Mouse (Mus musculus): ENCODE results near the gene Zfp626. TPM values are rescaled to one million over a fixed set of nuclear protein-coding genes. Genes with fewer than 3 reads are reported as not detected.
"Not testable (repeated sequence)": the region's sequence is repeated elsewhere in the genome, so short reads cannot be mapped to it uniquely, and the experiment has no call there.

Gene Zfp626
- total RNA-seq (2021): 1 to 10 TPM; 6.4 to 8.3 TPM

GRCm38 (mm10) chr7:27806896-27807295 is at the start of gene Zfp626:
Gene Zfp626, plus strand, starts transcription at chr7:27807196.
- intact Hi-C loops (cut with DNase I): loop anchor here (10.0 kb wide), 1 partner anchor 62 kb away; no protein-coding TSS in a partner anchor
- DNase-seq (ENCODE audit: extremely low spot score in 1 of 2, low spot score in 2 of 2): not testable (repeated sequence)

- no peak for DNase-seq (ENCODE audit: extremely low spot score in 1 of 2, low spot score in 2 of 2)
- intact Hi-C loops (cut with DNase I): no loop called here
Measured at GRCm38 (mm10) chr7:27765176-27765886, 41.7 kb upstream of the Zfp626 start.

DNA sequence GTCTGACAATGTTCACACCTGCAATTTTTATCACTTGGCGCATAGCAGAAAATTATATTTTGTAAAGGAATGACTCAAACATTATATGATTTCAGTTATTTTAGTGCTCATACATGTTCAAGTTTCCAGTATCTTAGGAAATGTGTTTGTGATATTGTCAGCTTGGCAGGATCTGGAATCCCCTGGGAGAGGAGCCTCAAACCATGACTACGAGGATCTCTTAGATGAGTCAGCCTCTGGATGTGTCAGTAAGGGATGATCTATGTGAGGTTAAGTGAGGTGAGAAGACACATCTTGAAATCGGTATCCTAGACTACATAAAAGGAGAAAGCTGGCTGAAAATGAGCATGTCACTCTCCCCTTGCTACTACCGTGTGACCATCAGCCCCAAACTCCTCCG is 17.7 kb upstream of the Zfp626 start:
- DNase-seq (ENCODE audit: extremely low spot score in 1 of 2, low spot score in 2 of 2): no peak
- intact Hi-C loops (cut with DNase I): no loop called here

- intact Hi-C loops (cut with DNase I); DNase-seq (ENCODE audit: extremely low spot score in 1 of 2, low spot score in 2 of 2): not testable (repeated sequence)
Measured at GRCm38 (mm10) chr7:27793865-27794264, 13.1 kb upstream of the Zfp626 start.

DNA sequence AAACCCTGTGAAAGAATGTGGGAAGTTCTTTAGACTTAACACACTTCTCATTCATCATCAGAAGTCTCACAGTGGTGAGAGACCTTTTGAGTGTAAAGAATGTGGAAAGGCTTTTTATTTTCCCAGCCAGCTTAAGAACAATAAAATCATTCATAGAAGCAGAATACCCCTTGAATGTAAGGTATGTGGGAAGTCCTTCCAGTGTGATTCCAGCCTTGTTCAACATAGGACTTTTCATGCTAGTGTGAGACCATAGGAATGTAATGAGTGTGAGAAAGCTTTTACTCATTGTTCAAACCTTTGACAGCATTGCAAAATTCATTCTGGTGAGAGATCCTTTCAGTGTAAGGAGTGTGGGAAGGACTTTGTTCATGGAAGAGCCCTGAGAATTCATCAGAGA is 12.4 kb upstream of the Zfp626 start:
- intact Hi-C loops (cut with DNase I): no loop called here
- no peak for DNase-seq (ENCODE audit: extremely low spot score in 1 of 2, low spot score in 2 of 2)

- intact Hi-C loops (cut with DNase I): no loop called here
- DNase-seq (ENCODE audit: extremely low spot score in 1 of 2, low spot score in 2 of 2): no peak
Measured at GRCm38 (mm10) chr7:27797906-27798811, 8.8 kb upstream of the Zfp626 start.

DNA sequence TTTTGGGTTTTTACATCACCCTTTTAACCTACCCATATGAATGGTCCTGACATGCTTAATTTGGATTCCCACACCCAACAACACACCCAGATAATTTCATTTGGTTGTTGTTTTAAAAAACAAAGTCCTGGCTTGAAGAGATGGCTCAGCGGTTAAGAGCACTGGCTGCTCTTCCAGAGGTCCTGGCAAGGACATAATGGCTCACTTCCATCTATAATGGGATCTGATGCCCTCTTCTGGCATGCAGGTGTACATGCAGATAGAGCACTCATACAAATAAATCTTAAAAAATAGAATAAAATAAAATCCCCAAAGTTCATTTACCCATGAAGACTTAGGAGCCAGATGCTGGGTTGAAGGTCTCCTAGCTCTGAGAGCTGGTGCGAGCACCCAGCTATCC is 5.9 kb upstream of the Zfp626 start:
- intact Hi-C loops (cut with DNase I): loop anchor here (10.0 kb wide), 1 partner anchor 56 kb away; no protein-coding TSS in a partner anchor

GRCm38 (mm10) chr7:27802986-27803385 is 4.0 kb upstream of the Zfp626 start:
- DNase-seq (ENCODE audit: extremely low spot score in 1 of 2, low spot score in 2 of 2): no peak
- intact Hi-C loops (cut with DNase I): loop anchor here (10.0 kb wide), 1 partner anchor 58 kb away; no protein-coding TSS in a partner anchor

More for the DNA sequence above, 5.9 kb upstream of the Zfp626 start:
- no peak for DNase-seq (ENCODE audit: extremely low spot score in 1 of 2, low spot score in 2 of 2)

GRCm38 (mm10) chr7:27804297-27805030 is 2.5 kb upstream of the Zfp626 start:
- DNase-seq (ENCODE audit: extremely low spot score in 1 of 2, low spot score in 2 of 2): peak; percentile 70 to 86
- intact Hi-C loops (cut with DNase I): loop anchor here (10.0 kb wide), 1 partner anchor 60 kb away; no protein-coding TSS in a partner anchor

DNA sequence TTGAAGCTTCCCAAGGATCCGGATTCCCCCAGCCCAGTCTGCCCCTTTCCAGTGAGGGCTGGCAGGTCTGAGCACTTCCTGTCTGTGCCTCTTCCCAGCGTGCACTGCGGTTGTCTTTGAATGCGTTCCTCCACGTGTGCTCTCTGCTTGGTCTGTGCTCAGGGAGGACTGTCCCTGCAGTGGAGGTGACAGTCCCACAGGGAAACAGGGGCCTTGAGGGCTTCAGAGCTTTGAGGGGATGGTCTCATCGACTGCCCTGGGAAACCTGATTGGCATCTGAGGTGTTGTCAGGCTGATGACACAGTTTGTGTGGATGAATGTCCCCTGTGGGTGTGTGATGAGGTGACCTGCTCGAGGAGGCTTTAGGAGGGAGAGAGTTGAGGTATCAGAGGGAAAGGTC is 309 bp downstream of the Zfp626 start:
- not testable (repeated sequence) for DNase-seq (ENCODE audit: extremely low spot score in 1 of 2, low spot score in 2 of 2)
- intact Hi-C loops (cut with DNase I): loop anchor here (10.0 kb wide), 1 partner anchor 63 kb away; no protein-coding TSS in a partner anchor

DNA sequence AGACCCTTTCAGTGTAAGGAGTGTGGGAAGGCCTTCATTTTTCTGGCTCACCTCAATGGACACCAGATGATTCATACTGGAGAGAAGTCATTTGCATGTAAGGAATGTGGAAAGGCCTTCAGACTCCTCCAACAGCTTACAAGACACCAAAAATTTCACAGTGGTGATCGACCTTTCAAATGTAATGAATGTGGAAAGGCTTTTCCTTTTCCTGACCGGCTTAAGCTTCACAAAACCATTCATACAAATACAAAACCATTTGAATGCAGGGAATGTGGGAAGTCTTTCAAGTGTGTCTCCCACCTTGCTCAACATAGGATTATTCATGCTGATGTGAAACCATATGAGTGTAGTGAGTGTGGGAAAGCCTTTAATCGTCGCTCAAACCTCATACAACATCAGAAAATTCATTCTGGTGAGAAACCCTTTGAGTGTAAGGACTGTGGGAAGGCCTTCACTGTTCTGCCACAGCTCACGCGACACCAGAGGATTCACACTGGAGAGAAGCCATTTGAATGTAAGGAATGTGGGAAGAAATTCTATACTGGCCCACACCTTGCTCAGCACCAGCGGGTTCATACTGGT is 11.6 kb downstream of the Zfp626 start:
- intact Hi-C loops (cut with DNase I): no loop called here
- no peak for DNase-seq (ENCODE audit: extremely low spot score in 1 of 2, low spot score in 2 of 2)

DNA sequence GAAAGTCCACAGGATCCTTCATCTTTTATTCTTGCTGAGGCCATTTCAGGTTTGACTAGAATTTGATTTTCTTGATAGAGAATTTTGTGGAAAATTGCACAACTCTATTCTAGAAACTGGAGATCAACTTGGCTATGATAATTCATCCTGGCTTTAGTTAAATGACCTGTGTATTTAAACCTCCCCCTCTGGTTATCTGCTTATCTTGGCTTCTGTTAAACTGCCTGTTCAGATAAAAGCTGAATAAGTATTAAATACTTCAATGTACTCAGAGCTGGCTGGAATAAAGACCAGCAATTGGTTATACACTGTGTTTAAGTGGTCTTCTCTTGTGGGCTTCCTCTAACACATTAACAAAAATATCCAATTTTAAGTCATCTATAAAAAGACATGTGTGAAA is 15.6 kb downstream of the Zfp626 start:
- DNase-seq (ENCODE audit: extremely low spot score in 1 of 2, low spot score in 2 of 2): no peak
- intact Hi-C loops (cut with DNase I): no loop called here

DNA sequence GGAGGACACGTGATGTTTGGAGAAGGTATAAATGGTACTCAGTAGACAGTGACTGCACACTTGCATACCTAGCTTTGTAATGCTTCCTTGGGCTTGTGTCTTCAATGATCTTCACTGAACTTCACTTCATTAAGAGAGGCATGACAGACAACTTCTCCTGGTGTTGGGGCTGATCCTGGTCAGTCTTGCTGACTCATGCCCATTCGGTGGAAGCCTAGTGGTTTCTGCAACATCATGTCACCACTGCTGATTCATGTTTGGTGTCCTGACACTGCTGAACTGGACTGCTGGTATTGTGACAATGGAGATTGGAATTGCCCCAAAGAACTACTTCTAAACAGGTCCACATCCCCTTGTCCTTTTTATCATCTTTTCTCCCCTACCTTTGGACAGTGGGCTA is 27.1 kb downstream of the Zfp626 start:
- no peak for DNase-seq (ENCODE audit: extremely low spot score in 1 of 2, low spot score in 2 of 2)
- intact Hi-C loops (cut with DNase I): no loop called here

- DNase-seq (ENCODE audit: extremely low spot score in 1 of 2, low spot score in 2 of 2): no peak
- intact Hi-C loops (cut with DNase I): no loop called here
Measured at GRCm38 (mm10) chr7:27837896-27838295, 30.9 kb downstream of the Zfp626 start.

DNA sequence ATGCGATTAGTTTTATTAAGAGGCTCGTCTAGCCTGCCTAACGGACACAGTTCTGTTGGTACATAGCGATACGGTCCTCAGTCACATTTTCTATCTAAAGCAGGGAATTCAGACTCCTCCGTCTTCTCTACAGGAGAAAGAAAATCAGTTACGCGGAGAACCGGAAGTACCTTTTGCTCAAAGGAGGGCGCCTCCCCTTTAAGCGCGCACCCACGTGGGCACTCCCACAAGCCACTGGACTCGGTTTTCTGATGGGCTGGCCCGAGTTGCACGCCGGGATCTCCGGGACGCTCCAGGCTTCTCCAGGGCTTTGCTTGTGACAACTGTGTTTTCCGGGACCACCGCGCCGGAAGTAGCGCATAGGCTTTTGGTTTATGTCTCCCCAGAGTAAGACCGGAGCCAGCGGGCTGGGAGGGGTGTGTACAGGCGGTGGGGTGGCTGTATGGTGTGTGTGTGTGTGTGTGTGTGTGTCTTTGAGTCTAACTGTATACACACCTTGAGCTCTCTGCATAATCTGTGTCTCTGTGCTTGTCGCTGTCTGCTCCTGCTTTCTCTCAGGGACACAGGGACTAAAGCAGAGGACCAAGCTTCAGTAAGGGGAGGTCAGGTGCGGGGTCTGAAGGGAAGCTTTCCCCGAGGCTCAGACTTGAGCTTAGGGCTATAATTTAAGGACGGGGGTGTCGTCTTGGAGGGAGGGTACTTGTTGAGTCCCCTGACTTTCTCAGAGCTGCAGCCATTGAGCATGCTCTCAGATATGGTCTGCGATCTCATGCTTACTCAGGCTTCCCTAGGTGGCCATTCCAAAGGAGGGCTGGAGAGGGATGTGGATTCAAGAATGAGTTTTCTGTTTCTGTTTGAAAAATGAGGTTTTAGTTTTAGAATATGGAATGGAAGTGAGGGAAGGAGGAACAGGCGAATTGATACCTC is 31.6 kb downstream of the Zfp626 start, which contains the start of gene Zfp59:
Gene Zfp59, plus strand, starts transcription at position 285 of the 927 bp plus-strand sequence.
- intact Hi-C loops (cut with DNase I): no loop called here
- peak; percentile 91 to 95 for DNase-seq (ENCODE audit: extremely low spot score in 1 of 2, low spot score in 2 of 2)

DNA sequence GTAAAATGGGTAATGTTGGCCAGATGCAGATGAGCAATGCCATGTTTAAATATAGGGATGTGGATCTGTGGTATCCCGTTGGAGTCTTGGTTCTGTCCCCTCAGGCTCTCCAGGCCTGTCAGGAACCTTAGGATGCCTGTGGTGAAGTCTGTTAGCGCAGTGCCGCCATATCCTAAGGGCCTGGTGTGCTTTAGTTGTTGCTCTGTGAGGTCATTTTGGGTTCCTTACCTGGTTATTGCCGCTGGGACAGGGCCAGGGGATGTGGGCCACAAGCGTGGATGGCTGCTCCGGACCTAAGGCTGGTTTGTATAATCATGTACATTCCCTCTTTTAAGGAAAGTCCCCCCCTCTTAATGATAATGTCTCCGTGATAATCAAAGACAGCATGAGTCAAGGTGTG is 32.6 kb downstream of the Zfp626 start:
- no peak for DNase-seq (ENCODE audit: extremely low spot score in 1 of 2, low spot score in 2 of 2)
- intact Hi-C loops (cut with DNase I): no loop called here

DNA sequence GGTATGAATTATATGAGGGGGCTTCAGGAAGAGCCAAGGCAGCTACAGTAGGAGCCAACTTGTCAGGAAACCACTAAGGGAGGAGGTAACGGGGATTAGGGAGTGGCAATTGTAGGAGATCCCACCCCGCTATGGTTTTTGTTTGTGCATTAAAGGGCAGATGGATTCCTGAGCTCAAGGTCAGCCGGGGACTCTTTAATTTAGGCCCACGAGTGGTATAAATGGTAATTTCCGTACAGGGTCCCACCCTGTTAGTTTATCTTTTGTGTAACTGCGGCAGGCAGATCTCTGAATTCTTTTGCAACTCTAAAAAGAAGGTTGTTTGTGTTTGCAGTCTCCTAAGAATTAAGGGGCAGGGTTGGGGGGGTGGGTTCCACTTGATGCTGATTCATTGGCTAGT is 33.1 kb downstream of the Zfp626 start:
- intact Hi-C loops (cut with DNase I): no loop called here
- DNase-seq (ENCODE audit: extremely low spot score in 1 of 2, low spot score in 2 of 2): no peak

- intact Hi-C loops (cut with DNase I): no loop called here
- DNase-seq (ENCODE audit: extremely low spot score in 1 of 2, low spot score in 2 of 2): no peak
Measured at GRCm38 (mm10) chr7:27857227-27857626, 50.2 kb downstream of the Zfp626 start, which contains the start of gene Zfp607a. Gene Zfp607a, plus strand, starts transcription at chr7:27857527.

Data from left cerebral cortex, postnatal 10 days (tissue).